Mouse (Mus musculus) ES-Bruce4 (cell line): ENCODE results near the gene Aqp6.

ENCODE experiments used
- EP300 ChIP-seq: IDR thresholded peaks from 2 replicates; pipeline ENCODE4 v1.6.1; 2011; ENCODE audit warnings: low read depth, low read length; ENCODE audit not compliant: insufficient read depth
- POLR2A ChIP-seq: IDR thresholded peaks from one replicate; pipeline ENCODE4 v1.8.1; 2011; ENCODE audit warnings: low read length; ENCODE audit not compliant: insufficient read depth

- TF ChIP-seq EP300 (no peak), POLR2A (no peak)
Measured at GRCm38 (mm10) chr15:99553767-99554166, 47.4 kb upstream of the Aqp6 start.
